Comparison of ENCODE assay signal across 8 mouse cellular contexts in genomic region chr3:103967861-103968691, GRCm38 (mm10). TPM values are rescaled to one million over a fixed set of nuclear protein-coding genes. Genes with fewer than 3 reads are reported as not detected.
DNase-seq lines count a peak whose midpoint lies in the region; ATAC-seq lines count a peak whose summit lies in the region.

Gene Phtf1 (plus strand): TSS chr3:103968110.

- peak; percentile 97 for ATAC-seq in hindbrain, embryonic 14.5 days (ENCODE audit: low FRiP score)

- H3K4me3 ChIP-seq in hindbrain, embryonic 14.5 days (replicated peaks; ENCODE audit: low read length), result peak within 1 kb of the TSS; percentile 93

- no peaks in the 10 kb centered on the region for H3K9me3 ChIP-seq in hindbrain, embryonic 14.5 days (ENCODE audit: control insufficient read depth, low read length)

- DNase-seq in NIH3T3 (ENCODE audit: low read depth), result peak; percentile 90
- peak; percentile 91 to 92 for DNase-seq in cerebellum, postnatal 10 days
- peak; percentile 74 to 78 for DNase-seq in frontal cortex, postnatal 14 days (ENCODE audit: low spot score in 2 of 2)
- peak; percentile 82 for DNase-seq in hindbrain, embryonic 14.5 days (ENCODE audit: low spot score)
- peak; percentile 84 to 87 for DNase-seq in layer of hippocampus, postnatal 36 days
- peak; percentile 86 for DNase-seq in lung, postnatal 36 days
- peak; percentile 92 for DNase-seq in retina, postnatal 1 day
- DNase-seq in urinary bladder, adult 18-20 months (ENCODE audit: low spot score in 2 of 2), result peak; percentile 74 to 91

- peak within 1 kb of the TSS; percentile 96 for H3K9ac ChIP-seq in hindbrain, embryonic 14.5 days

- no peaks in the 10 kb centered on the region for H3K27me3 ChIP-seq in hindbrain, embryonic 14.5 days (ENCODE audit: control insufficient read depth, insufficient read depth, low read length)

- peak within 1 kb of the TSS; percentile 63 for H3K4me2 ChIP-seq in hindbrain, embryonic 14.5 days (replicated peaks)

- under 1% methylated on average over 70 of the region's 70 CpGs for WGBS in hindbrain, embryonic 14.5 days

- H3K36me3 ChIP-seq in hindbrain, embryonic 14.5 days (replicated peaks; ENCODE audit: control insufficient read depth, insufficient read depth), result peaks cover 37% of the 10 kb centered on the region

- H3K4me1 ChIP-seq in hindbrain, embryonic 14.5 days (replicated peaks; ENCODE audit: control insufficient read depth, insufficient read depth, low read length), result peaks cover 17% of the 10 kb centered on the region

- H3K27ac ChIP-seq in hindbrain, embryonic 14.5 days, result peak within 1 kb of the TSS; percentile 97

RNA-seq across cellular contexts. Expression of gene Phtf1, which starts in this region (rescaled TPM):
- polyA plus RNA-seq in hindbrain, embryonic 14.5 days (2014; fragmentation: Nextera tagmentation; extraction: Ambion mirVana), result 33.8 and 36.9 TPM in 2 replicates
- total RNA-seq in layer of hippocampus, postnatal 36 days (2021), result 10 to 100 TPM; 46.4 to 49.3 TPM

Comparison
In these comparisons a context has a peak if more than half of its experiments do, and no peak if none do; other contexts are left out.
1. Peak in every context shown above with its lines: DNase-seq, ATAC-seq, H3K4me3 ChIP-seq and H3K27ac ChIP-seq.